Mouse (Mus musculus) hindbrain, postnatal 0 days (tissue): ENCODE data around the gene Sema3a. TPM values are rescaled to one million over a fixed set of nuclear protein-coding genes. Genes with fewer than 3 reads are reported as not detected.
A peak's percentile ranks its signal among the peaks of the same experiment; 100 is the strongest.
"Not testable (repeated sequence)": the region's sequence is repeated elsewhere in the genome, so short reads cannot be mapped to it uniquely, and the experiment has no call there.

Experiments used
- ATAC-seq: fragments of 200-750 bp; cut with Nextera tagmentation; 2 replicates; pipeline ENCODE4 v1.8.0; 2017; ENCODE audit warnings: mild to moderate bottlenecking, moderate TSS enrichment, moderate library complexity
- DNase-seq: peaks from one replicate; pipeline ENCODE4 v3.0.0-alpha.2; 2015; ENCODE audit warnings: low spot score
- H3K27ac ChIP-seq: fragments of 300-500 bp; sonication (generic); 2 replicates; pipeline ENCODE4 v1.5.1; 2014; ENCODE audit warnings: mild to moderate bottlenecking
- H3K27me3 ChIP-seq: fragments of 300-500 bp; sonication (generic); 2 replicates; pipeline ENCODE4 v1.6.1; 2014; ENCODE audit warnings: low read length, mixed read lengths; ENCODE audit not compliant: insufficient read depth
- H3K36me3 ChIP-seq: fragments of 300-500 bp; sonication (generic); 2 replicates; pipeline ENCODE4 v1.6.1; 2014; ENCODE audit warnings: low read length, mixed read lengths; ENCODE audit not compliant: insufficient read depth
- H3K4me1 ChIP-seq: fragments of 300-500 bp; sonication (generic); 2 replicates; pipeline ENCODE4 v1.6.1; 2014; ENCODE audit warnings: antibody characterized with exemption, low read length, mixed read lengths; ENCODE audit not compliant: insufficient read depth
- H3K4me2 ChIP-seq: fragments of 300-500 bp; sonication (generic); 2 replicates; pipeline ENCODE4 v1.6.1; 2014; ENCODE audit warnings: low read depth, mild to moderate bottlenecking, low read length, moderate library complexity, mixed read lengths
- H3K4me3 ChIP-seq: fragments of 300-500 bp; sonication (generic); 2 replicates; pipeline ENCODE4 v1.5.1; 2014; ENCODE audit warnings: low read length
- H3K9ac ChIP-seq: fragments of 300-500 bp; sonication (generic); replicated peaks from 2 replicates; pipeline ENCODE4 v1.6.1; 2014; ENCODE audit warnings: mild to moderate bottlenecking, low read length, moderate library complexity, mixed read lengths
- H3K9me3 ChIP-seq: fragments of 300-500 bp; sonication (generic); 2 replicates; pipeline ENCODE4 v1.6.1; 2016; ENCODE audit warnings: low read length, mixed read lengths
- CTCF ChIP-seq: IDR thresholded peaks from 2 replicates; pipeline ENCODE4 v1.5.1; 2016; ENCODE audit warnings: antibody characterized with exemption, control low read depth, low read depth
- WGBS: fragments of 180-500 bp; shearing (Covaris S2); extraction: QIAGEN DNeasy Blood & Tissue Kit; methylation state at CpG from one replicate; pipeline ENCODE4 v1.1.7; 2014; 5-methylcytosine and 5-hydroxymethylcytosine counted together
- polyA plus RNA-seq: library from polyadenylated mRNA; unstranded; fragments of >200 nt; fragmentation: Nextera tagmentation; extraction: Ambion mirVana; gene quantifications from 2 replicates; pipeline ENCODE4 v1.2.1, GENCODE M21; 2015
- total RNA-seq: library from RNA; depleted of rRNA; stranded (reverse); fragments of >200 nt; gene quantifications from 2 replicates; pipeline ENCODE4 v1.2.3, GENCODE M21; 2014

Sema3a gene
- total and polyA plus RNA-seq, 2 experiments from 2014 or later = 16.3 to 32.3 TPM

GRCm38 (mm10) chr5:13470057-13470905, 345.1 kb downstream of the Sema3a start:
- 0 out of 2 replicates have a peak overlapping the region, but pooled peaks have one; percentile 20 for H3K27ac ChIP-seq
- ATAC-seq = no peak

DNA sequence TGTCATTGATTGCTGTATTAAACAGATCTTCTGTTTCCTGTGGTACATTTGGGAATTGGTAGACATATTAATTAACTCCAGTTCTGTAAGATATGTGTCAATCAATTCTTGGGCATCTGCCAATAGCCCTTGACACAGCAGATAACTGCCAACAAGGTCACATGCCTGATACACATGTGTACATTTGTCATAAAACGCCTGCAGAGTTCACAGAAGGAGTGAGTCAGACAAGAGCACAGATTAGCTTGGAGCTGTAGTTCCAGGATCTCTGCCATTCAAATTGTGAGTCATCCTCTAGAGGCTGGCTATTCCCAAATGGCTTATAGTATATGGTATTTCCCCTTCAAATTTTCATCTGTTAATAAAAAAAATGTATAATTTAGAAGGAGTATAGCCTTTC, 352.4 kb downstream of the Sema3a start:
- no peak overlapping the region for H3K9ac ChIP-seq
- TF ChIP-seq CTCF = no peak
- no peaks in the 10 kb centered on the region for H3K4me1 ChIP-seq
- DNase-seq (peak; percentile 53), ATAC-seq (no peak)
- no peaks in the 10 kb centered on the region for H3K27me3 ChIP-seq
- H3K27ac ChIP-seq = no peak overlapping the region
- 44% methylated on average over 1 of the region's 1 CpGs for WGBS
- H3K4me2 ChIP-seq = no peak overlapping the region
- H3K36me3 ChIP-seq = no peaks in the 10 kb centered on the region
- H3K4me3 ChIP-seq = no peak overlapping the region
- H3K9me3 ChIP-seq = no peaks in the 10 kb centered on the region

More at GRCm38 (mm10) chr5:13470057-13470905, 345.1 kb downstream of the Sema3a start:
- no peak overlapping the region for H3K4me3 ChIP-seq
- H3K9ac ChIP-seq = no peak overlapping the region
- H3K4me1 ChIP-seq = peaks cover 6% of the 10 kb centered on the region; the same call in 1 of the 2 replicates
- no peaks in the 10 kb centered on the region for H3K9me3 ChIP-seq
- DNase-seq = peak; percentile 33
- no peak overlapping the region for H3K4me2 ChIP-seq
- H3K27me3 ChIP-seq = no peaks in the 10 kb centered on the region
- TF ChIP-seq CTCF = no peak
- WGBS = 33% methylated on average over 7 of the region's 7 CpGs
- H3K36me3 ChIP-seq = no peaks in the 10 kb centered on the region

- 87% methylated on average over 2 of the region's 2 CpGs for WGBS
- no peak for TF ChIP-seq CTCF
Observed at GRCm38 (mm10) chr5:13488671-13489070, 363.5 kb downstream of the Sema3a start.

GRCm38 (mm10) chr5:13495967-13496366, 370.8 kb downstream of the Sema3a start:
- not testable (repeated sequence) for ATAC-seq, H3K36me3 ChIP-seq
- WGBS = 96% methylated on average over 3 of the region's 3 CpGs

More at GRCm38 (mm10) chr5:13488671-13489070, 363.5 kb downstream of the Sema3a start:
- Histone ChIP-seq H3K27me3 (no peaks in the 10 kb centered on the region), H3K9ac (no peak overlapping the region), H3K9me3 (no peaks in the 10 kb centered on the region), H3K4me3 (no peak overlapping the region), H3K27ac (no peak overlapping the region), H3K4me1 (no peaks in the 10 kb centered on the region), H3K4me2 (no peak overlapping the region), H3K36me3 (no peaks in the 10 kb centered on the region)
- ATAC-seq (no peak), DNase-seq (no peak)

GRCm38 (mm10) chr5:13499835-13500234, 374.6 kb downstream of the Sema3a start:
- ATAC-seq = no peak
- TF ChIP-seq CTCF = no peak
- DNase-seq = no peak

More at GRCm38 (mm10) chr5:13495967-13496366, 370.8 kb downstream of the Sema3a start:
- H3K4me1 ChIP-seq, H3K9me3 ChIP-seq, H3K9ac ChIP-seq, DNase-seq, H3K27ac ChIP-seq, H3K4me2 ChIP-seq, H3K27me3 ChIP-seq, H3K4me3 ChIP-seq: not testable (repeated sequence)

DNA sequence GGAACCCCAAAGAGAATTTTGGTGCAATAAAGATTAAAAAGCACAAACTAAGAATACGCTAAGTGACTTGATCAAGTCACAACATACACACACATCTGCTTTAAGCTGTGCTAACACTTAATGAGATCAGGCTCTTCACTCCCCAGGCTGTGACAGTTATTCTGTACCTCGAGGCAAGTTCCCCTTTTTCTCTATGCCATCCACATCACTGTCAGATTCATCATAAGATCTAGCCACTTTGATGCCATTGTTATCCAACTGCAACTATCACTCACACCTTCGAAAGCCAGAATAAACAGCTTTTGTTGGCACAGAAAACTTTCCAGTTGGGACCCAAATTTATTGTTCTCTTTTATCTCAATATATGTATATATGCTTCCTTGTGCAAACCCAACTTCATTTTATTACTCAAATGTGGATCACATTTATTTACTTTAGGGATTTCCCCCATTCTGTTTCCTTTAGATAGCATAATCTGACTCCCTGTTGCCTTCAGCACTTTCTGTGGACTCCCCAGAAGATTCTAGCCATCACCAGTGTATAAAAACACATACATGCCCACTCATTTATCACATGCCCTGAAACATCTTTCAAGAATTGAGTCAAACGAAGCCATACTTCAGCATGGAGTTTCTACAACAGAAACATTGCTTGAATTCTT, 380.8 kb downstream of the Sema3a start:
- Histone ChIP-seq H3K4me1 (no peaks in the 10 kb centered on the region), H3K9ac (no peak overlapping the region), H3K36me3 (no peaks in the 10 kb centered on the region), H3K4me2 (no peak overlapping the region), H3K27me3 (no peaks in the 10 kb centered on the region), H3K9me3 (no peaks in the 10 kb centered on the region), H3K4me3 (no peak overlapping the region), H3K27ac (no peak overlapping the region)
- DNase-seq (no peak), ATAC-seq (no peak)
- 67% methylated on average over 4 of the region's 4 CpGs for WGBS
- TF ChIP-seq CTCF = no peak

More at GRCm38 (mm10) chr5:13499835-13500234, 374.6 kb downstream of the Sema3a start:
- H3K36me3 ChIP-seq = no peaks in the 10 kb centered on the region
- no peaks in the 10 kb centered on the region for H3K9me3 ChIP-seq
- WGBS = 64% methylated on average over 2 of the region's 2 CpGs
- H3K9ac ChIP-seq = no peak overlapping the region
- no peak overlapping the region for H3K27ac ChIP-seq
- no peaks in the 10 kb centered on the region for H3K4me1 ChIP-seq
- no peak overlapping the region for H3K4me3 ChIP-seq
- H3K27me3 ChIP-seq = no peaks in the 10 kb centered on the region
- no peak overlapping the region for H3K4me2 ChIP-seq
